Mouse (Mus musculus): ENCODE results near the gene Hnrnpm. TPM values are rescaled to one million over a fixed set of nuclear protein-coding genes. Genes with fewer than 3 reads are reported as not detected.

The Hnrnpm gene
- total RNA-seq, 2 experiments from 2014 or later: 89.2 to 106 TPM

DNA sequence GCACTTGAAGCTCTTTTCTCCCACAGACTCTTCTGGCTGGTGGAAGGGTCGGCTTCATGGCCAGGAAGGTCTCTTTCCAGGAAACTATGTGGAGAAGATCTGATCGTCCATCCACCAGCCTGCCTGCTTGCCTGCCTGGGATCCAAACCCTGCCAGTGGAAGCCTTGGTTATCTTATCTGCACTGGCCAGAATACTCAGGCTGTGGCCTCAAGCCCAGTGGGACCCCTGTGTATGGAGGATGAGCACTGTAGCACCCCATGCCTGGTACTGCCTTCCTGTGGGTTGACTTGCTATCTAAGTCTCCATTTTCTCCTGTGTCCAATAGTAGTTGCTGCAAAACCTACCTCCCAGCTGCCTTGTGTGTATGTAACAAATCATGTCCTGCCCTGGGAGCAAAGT lies 79.4 kb downstream of the Hnrnpm start:
- DNase-seq (ENCODE audit: low spot score): no peak
- intact Hi-C loops (cut with DNase I): no loop called here

DNA sequence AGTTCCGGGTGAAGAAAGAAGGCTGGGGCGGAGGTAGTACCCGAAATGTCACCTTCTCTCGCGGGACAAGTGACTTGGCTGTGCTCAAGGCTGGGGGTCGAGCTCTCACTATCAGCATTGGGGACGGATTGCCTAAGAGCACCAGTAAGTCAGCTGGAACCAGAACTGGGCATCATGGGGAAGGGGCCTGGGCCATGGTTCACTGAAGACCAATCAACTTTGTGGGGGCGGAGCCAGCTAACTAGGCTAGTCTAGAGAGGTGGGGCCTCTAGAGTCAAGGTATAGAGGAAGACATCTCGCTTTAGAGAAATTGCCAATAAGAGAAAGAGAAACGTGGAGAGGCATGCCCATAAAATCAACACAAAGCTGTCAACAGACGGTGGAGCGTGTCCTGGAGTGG lies 84.7 kb downstream of the Hnrnpm start:
- DNase-seq (ENCODE audit: low spot score): no peak
- intact Hi-C loops (cut with DNase I): no loop called here

DNA sequence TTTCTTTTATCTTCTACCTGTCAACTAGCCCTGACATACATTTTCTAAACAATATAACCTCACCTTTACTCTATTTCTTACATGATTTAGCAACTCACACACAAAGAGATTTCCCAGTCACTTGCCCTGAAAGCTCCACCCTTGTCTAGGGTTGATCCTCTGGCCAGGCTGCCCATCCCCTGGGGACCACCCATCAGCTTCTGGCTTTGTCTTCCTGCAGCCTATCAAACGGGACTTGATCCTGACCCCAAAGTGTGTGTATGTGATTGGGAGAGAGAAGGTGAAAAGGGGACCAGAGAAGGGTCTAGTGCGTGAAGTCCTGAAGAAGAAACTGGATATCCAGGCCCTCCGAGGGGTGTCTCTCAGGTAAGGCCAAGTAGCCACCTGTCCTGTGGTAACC lies 85.8 kb downstream of the Hnrnpm start:
- intact Hi-C loops (cut with DNase I): no loop called here
- no peak for DNase-seq (ENCODE audit: low spot score)

DNA sequence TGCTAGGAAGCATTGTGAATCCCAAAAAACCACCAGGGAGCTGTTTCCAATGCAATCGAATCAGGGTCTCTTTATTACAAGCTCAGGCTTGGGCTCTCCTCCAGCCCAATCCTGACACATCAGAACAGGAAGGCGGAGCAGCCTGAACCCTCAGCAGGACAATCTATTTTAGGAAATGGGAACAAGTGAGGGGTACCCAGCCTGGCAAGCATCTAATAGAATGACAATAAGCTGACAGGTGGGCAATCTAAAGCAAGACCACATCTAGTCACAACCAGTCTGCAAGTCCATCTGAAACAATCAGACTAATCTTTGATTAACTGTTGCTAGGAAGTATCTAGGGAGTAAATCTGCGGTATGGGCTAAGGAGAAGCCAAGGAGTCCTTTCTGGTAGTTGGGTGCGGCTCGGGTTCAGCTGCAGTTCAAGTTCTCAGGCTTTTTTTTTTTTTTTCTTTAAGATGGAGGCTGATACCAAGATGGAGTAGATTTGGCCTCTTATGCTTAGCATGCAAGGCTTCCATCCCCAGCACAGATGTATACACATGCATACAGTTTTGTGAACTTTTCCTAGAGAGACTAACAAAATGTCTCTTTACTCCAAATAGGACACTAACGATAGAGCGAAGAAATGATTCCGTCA lies 86.7 kb downstream of the Hnrnpm start:
- intact Hi-C loops (cut with DNase I): no loop called here
- DNase-seq (ENCODE audit: low spot score): no peak

DNA sequence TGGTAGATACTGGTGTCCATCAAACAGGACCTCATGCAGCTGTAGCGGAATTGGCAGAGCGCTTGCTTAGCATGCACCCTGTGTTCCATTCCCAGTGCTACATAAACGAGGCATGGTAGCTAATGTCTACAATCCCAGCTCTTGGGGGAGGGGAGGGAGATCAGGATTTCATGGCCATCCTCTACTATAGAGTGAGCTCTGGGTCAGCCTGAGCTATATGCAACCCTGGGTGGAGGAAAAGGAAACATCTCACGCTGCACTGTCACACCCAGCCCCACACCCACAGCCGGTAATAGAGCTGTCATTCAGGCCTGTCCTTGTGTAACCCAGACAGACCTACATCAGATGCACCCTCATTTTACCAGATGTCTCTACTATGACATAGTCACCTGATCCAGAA lies 88.2 kb downstream of the Hnrnpm start:
- intact Hi-C loops (cut with DNase I): no loop called here
- no peak for DNase-seq (ENCODE audit: low spot score)

DNA sequence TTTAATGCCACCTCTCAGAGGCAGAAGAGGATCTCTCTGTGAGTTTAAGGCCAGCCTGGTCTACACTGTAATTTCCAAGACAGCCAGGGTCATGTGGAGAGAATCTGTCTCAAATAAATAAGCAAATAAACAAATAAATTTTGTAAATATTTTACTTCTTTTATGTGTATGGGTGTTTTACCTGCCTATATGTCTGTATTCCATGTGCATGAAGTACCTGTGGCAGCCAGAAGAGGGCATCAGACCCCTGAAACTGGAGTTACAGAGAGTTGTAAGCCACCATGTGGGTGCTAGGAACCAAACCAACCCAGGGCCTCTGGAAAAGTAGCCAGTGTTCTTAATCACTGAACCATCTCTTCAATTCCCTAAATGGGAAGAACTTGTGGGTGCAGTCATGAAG lies 89.4 kb downstream of the Hnrnpm start:
- intact Hi-C loops (cut with DNase I): no loop called here
- no peak for DNase-seq (ENCODE audit: low spot score)

Other genes starting within 250 kb of the Hnrnpm start
- 10 to 100 TPM; 20.1 to 21.7 TPM for gene Adamts10, start 162.7 kb downstream of the Hnrnpm start, total RNA-seq (2021)
- gene Myo1f, start 131.2 kb downstream of the Hnrnpm start, total RNA-seq (2021): 1 to 10 TPM; 1.8 to 2.7 TPM
- 10 to 100 TPM in 1 of 2 experiments, 1 to 10 TPM in 1; 9.7 to 11.4 TPM for gene Zfp414, start 57.8 kb downstream of the Hnrnpm start, total RNA-seq (2021)
- under 1 TPM in 1 of 2 experiments, not detected in 1; 0.34 TPM for gene Pram1, start 48.8 kb downstream of the Hnrnpm start, total RNA-seq (2021)
- gene March2, start 31.8 kb upstream of the Hnrnpm start, total RNA-seq (2021): 100 to 1,000 TPM; 143 to 160 TPM
- 100 to 1,000 TPM; 239 to 261 TPM for gene Rab11b, start 73.7 kb upstream of the Hnrnpm start, total RNA-seq (2021)
- 10 to 100 TPM in 1 of 2 experiments, 1 to 10 TPM in 1; 8.4 to 21.7 TPM for gene Angptl4, start 95.0 kb upstream of the Hnrnpm start, total RNA-seq (2021)
- 10 to 100 TPM; 55.0 to 69.3 TPM for gene Kank3, start 123.7 kb upstream of the Hnrnpm start, total RNA-seq (2021)
- gene Rps28, start 137.7 kb upstream of the Hnrnpm start, total RNA-seq (2021): 100 to 1,000 TPM; 707 to 763 TPM
- 100 to 1,000 TPM; 599 to 648 TPM for gene Ndufa7, start 137.7 kb upstream of the Hnrnpm start, total RNA-seq (2021)
- gene Cd320, start 156.2 kb upstream of the Hnrnpm start, total RNA-seq (2021): 10 to 100 TPM; 30.6 to 31.9 TPM
- gene Gm7029, start 187.0 kb upstream of the Hnrnpm start, total RNA-seq (2021): not detected
- gene Kifc1, start 203.8 kb upstream of the Hnrnpm start, total RNA-seq (2021): 1 to 10 TPM; 1.4 to 1.8 TPM
- not detected for gene Platr17, start 218.3 kb upstream of the Hnrnpm start, total RNA-seq (2021)
- 10 to 100 TPM; 14.3 to 17.5 TPM for gene Daxx, start 222.6 kb upstream of the Hnrnpm start, total RNA-seq (2021)
- 100 to 1,000 TPM in 1 of 2 experiments, 10 to 100 TPM in 1; 93.5 to 104 TPM for gene Tapbp, start 229.0 kb upstream of the Hnrnpm start, total RNA-seq (2021)
- 10 to 100 TPM; 15.5 to 19.4 TPM for gene Zbtb22, start 229.0 kb upstream of the Hnrnpm start, total RNA-seq (2021)
- gene Rgl2, start 242.7 kb upstream of the Hnrnpm start, total RNA-seq (2021): 10 to 100 TPM; 38.2 to 44.6 TPM

All from heart, postnatal 25 days (tissue).